Mouse (Mus musculus): ENCODE measurements around the gene Apoc1.
"Not testable (repeated sequence)": the region's sequence is repeated elsewhere in the genome, so short reads cannot be mapped to it uniquely, and the experiment has no call there.

Apoc1 gene

DNA sequence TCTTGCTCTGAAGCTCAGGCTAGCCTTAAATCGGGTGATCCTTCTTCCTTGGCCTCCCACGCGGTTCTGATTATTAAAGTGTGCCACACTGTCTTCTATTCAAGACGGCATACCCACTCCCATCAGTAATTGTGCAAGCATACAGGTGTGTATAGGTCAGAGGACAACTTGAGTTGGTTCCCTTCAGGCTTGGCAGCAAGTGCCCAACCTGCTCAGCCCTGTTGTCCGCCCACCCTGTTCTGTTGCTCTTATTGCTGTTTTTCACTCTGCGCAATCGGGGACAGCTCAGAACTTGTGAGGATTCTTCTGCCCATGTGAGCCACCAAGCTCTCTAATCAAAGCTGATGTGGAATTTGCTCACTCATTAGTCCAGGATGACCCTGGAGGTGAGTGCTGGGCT, 12.8 kb upstream of the Apoc1 start:
- no peak for DNase-seq (ENCODE audit: low spot score in 2 of 2)

DNA sequence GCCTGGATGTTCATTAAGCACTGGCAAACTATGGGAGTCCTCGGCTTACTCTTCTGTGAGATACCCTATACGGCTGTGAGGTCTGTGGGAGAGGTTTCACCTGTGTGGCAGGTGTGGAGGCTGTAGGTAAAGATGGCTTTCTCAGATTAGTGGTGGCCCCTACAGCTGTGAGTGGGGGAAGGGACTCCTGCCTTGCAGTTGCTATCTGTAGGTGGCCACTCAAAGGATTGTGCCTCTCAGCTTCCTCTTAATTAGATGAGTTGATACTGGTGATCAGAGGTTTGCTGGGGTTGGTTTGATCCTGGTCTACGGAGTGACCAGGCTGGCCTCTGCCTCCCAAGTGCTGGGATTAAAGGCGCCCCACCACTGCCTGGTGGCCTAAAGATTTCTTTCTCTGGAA, 12.0 kb upstream of the Apoc1 start:
- no peak for DNase-seq (ENCODE audit: low spot score in 2 of 2)

DNA sequence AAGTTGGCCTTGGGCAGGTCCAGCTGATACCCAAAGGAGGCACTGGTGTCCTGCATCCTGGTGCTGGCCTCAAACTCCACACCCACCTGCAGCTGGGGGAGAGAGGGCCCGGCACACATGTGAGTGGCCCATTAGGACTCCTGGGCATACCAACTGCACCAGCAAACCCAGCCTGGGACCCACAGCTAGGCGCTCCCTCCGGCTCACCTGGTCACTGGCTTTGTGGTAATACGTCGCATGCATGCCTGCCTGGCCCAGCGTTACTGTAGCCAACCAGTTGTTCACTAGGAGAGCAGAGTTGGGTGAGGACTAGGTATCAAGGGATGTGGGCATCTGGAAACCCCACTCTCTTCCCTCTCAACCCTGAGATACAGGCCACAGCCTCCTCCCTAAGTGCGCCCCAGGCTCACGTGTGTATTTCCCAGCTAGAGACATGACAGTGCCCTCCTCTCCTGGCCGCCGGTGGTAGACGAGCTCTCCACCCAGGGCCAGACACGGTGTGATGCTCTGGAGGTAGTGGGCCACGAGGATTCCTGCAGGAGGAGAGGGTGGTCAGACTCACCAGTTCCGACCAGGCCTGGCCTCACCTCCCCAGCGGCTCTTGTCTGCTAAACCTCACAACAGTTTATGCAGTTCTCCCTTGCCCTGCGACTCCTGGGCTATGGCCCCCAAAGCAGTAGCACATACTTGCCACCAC, 10.5 kb upstream of the Apoc1 start:
- no peak for DNase-seq (ENCODE audit: low spot score in 2 of 2)

DNA sequence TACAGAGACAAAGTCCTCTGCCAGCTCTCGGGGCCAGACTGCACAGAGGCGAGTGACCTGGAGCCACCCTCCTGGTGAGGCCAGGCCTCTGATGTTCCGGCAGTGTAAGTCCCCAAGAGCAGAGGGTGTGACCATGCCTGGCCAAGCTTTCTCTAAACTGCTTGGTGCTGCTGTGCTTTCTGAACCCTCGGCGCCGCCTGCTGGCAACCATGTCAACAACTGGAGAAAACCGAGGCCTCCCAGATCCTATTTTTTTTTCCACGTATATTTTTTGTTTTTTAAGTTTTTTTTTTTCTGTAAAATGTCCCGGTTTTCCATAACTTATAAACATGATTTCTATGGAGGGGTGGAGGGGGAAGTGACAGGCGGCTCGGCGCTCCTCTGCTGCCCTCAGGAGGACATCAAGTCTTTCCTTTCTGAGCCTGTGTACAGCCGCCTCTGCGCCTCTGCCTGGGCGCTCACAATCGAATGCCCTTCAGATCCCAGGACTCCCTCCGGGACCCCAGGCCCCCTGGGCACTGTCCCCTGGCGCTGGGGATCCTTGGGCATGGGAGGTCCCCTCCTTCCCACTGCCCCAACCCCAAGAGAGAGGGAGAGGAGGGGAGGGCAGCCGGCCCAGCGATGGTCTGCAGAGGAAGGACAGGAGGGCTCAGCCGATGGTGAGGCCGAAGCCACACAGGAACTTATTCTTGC, 8.8 kb upstream of the Apoc1 start:
- DNase-seq (ENCODE audit: low spot score in 2 of 2), result peak; percentile 48 to 67

DNA sequence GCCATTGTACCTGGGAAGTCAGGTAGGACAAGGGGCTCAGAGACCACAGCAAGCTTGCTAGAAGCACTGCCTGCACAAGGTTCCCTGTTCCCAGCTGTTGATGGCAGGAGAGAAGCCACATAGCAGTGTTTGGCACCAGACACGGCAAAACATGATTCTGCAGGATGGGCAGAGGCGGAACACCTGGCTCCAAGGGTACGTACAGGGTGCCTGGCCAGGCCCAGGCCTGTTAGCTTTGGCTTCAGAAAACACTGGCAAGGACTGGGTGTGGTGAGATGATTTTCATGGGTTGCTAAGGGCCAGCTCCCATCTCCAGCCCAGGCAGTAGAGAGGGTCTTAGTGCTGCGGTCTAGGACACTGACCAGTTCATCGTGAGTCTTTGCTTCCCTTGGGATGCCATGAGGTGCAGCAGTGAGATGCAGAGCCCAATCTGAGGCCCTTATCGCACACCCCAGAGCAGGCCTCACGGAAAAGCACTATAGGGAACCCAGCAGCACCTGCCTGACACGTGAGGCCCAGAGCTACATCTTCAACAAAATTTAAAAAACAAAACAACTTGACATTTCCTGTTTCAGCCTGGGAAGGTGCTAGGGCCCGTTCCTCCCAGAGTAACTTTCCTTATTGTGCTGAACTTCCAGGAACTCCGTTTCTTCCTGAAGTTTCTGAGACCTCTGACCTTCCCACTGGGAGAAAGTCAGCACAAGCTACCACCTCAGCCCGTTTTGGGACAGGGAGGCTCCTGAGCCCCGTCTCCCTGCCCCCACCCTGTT, 8.0 kb upstream of the Apoc1 start:
- no peak for DNase-seq (ENCODE audit: low spot score in 2 of 2)

DNA sequence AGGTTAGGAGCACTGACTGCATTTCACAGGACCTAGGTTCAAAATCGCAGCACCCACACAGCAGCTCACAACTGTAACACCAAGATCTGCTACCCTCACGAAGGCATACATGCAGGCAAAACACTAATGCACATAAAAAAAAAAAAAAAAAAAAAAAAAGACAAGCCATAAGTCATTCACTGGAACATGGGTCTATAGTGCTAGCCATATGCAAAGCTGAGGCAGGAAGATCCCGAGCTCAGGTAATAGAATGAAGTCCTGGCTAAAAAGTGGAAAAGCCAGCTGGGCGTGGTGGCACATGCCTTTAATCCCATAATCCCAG, 7.3 kb upstream of the Apoc1 start:
- no peak for DNase-seq (ENCODE audit: low spot score in 2 of 2)

DNA sequence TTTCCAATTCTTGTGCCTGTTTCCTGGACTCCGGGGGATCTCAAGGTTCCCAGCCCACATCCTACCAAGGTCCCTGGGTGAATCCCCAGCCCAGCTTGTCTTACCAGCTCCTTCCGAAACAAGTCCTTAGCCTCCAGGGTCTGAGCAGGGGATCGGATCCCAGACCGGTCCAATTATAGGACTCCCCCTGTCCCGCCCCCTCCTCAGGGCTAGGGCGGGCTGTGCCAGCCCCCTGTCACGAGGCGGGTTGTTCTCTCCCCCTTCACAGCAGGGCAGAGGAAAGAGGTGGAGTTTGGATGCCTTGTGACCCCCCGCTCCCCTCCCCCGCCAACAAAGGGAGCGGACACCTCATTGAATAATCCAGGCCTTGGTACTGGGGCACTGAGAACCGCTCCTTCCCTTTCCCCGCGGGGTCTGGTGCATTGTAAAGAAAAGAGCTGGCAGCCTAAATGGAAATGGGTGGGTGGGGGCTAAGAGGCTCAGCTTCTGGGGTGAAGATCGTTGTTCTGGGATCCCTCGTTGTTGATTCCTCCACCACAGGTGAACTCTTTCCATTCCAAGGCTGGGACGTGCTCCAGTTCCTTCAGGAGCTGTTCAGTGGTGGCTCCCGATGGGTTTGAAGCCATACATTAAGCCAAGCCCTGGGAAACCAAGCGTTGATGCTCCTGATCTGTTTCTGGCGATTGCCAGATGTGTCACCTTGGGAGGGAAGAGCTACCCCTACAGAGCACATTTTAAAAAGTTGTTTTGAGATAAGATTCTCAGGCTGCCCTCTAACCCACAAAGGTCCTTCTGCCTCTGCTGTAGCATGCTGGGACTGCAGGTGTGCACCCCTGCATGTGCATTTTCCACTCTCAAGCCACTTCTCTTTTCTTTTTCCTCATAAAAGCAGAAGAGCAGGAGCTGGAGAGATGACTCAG, 6.7 kb upstream of the Apoc1 start, which contains the start of gene Apoe:
Gene Apoe (minus strand): TSS at position 282 of the 920 bp plus-strand sequence.
- DNase-seq (ENCODE audit: low spot score in 2 of 2), result peak; percentile 56 to 62

DNA sequence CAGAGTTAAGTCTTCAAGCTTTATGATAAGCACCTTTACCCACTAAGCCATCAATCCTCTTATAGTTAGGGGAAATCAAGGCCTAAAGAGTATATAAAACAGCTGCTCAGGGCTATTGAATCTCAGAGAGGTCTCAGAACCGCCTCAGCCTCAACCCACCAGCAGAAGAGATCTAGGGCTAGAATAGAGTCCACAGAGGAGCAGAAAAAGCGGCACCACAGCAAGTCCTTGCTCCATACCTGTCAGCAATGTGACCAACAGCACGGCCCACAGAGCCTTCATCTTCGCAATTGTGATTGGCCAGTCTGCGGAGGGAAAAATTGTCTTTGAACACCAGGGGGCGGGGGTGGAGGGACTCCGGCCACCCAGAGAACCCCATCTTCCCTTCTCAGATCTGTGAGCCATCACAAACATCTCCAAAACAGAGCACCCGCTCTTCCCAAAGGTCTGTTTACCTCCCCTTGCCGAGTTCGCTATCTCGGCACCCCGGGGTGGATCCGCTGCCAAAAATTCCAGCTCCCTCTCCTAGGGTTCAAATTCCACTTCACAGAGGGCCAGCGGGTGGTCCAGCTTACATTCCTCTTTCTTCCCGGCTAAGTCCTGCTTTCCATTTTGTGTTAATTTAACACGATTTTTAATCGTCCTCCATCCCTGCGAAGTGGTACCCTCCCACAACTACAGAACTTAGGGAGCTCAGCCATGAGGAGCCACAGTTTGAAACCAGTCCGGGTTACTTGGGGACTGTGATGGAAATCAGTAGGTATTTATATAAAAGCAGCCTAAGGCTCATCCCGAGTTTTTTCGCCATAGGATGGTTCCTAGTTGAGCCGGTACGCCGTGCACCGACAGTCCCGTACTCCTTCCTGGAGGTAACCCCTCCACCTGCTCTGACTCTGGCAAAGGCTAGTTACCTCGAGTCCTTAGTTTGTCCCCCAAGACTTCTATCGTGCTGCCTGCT, 5.8 kb upstream of the Apoc1 start:
- DNase-seq (ENCODE audit: low spot score in 2 of 2), result no peak

DNA sequence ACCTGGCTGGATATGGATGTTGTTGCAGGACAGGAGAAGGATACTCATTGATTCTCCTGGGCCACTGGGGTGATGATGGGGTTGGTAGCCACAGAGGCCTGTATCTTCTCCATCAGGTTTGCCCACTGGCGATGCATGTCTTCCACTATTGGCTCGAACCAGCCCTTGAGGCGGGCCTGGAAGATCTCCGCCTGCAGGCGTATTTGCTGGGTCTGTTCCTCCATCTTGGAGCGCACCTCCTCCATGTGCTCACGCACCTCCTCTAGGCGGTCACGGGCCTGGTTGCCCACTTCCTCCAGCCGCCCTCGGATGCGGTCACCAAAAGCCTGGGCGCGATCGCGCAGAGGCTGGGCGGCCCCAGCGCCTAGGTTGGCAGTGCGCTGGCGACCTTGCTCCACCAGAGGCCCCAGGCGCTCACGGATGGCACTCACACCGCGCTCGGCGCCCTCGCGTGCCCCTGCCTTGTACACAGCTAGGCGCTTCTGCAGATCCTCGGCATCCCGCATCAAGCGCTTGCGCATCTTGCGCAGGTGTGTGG, 3.9 kb upstream of the Apoc1 start:
- DNase-seq (ENCODE audit: low spot score in 2 of 2), result no peak

DNA sequence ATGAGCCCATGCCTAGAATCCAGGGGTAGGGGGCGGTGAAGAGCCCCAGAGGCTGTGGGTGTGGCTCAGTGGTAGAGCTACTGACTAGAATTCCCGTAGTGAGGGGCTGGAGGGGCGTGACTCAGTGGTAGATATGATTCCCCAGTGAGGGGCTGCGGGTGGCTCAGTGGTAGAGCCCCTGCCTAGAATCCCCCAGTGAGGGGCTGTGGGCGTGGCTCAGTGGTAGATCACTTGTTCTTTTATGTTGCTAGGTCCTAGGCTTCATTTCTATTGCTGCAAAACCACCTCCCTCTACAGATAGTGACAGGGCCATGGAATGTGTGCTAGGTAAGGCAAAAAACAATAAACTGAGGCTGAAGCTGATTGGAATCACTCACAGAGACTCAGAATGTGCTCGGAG, 3.4 kb upstream of the Apoc1 start:
- no peak for DNase-seq (ENCODE audit: low spot score in 2 of 2)

DNA sequence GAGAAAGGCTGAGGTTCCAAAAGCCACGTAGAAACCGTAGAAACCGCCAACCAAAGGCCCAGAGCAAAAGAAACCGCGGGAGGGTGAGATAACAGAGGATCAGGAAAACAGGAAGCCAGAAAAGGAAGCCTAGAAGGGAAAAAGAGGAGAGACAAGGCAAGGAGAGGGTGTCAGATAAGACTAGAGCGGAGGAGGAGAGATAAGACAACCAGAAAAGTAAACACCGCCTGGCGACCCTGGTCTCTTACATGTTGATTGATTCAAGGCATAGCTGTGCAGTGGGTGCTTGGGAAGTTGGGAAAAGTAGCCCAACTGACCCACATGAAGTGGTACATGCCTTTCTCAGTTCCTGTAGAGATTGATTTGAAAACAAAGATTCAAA, 2.7 kb upstream of the Apoc1 start:
- no peak for DNase-seq (ENCODE audit: low spot score in 2 of 2)

DNA sequence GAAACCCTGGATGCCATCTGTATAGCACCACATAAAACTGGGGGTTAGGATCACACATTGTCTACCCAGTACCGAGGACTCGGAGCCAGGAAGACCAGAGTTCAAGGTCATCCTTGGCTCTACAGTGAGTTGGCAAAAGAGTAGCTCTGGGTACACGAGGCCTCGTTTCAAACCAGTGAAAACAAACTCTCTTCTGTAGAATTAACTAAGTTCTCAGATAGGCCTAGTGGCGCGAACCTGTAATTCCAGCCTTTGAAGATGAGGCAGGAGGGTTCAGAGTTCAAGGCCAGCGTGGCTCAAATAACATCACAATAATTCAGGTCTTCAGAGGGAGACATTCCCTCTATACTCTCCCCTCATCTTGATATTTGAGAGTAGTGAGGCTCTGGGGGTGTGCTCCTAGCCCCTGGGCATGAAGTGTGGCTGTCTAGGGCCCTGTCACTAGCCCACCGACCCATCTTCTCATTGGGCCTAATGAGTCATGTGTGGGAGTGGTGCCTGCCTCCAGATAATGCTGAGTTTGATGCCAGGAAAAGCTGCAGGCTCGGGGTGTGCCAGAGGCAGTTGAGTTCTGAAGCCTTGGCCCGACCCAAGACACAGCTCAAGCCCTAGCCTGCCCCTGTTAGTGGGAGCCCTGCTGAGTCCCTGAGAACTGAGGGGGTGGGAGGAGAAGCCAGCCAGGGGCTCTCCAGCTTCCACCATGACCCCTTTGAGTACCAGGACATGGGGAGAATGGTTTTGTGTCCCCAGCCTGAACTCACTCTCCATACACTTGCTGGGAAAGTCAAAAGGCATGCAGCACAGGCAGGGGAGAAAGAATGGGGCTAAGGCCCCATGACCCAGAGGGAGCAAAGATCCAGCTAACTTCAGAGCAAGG, 2.1 kb upstream of the Apoc1 start:
- DNase-seq (ENCODE audit: low spot score in 2 of 2), result no peak

DNA sequence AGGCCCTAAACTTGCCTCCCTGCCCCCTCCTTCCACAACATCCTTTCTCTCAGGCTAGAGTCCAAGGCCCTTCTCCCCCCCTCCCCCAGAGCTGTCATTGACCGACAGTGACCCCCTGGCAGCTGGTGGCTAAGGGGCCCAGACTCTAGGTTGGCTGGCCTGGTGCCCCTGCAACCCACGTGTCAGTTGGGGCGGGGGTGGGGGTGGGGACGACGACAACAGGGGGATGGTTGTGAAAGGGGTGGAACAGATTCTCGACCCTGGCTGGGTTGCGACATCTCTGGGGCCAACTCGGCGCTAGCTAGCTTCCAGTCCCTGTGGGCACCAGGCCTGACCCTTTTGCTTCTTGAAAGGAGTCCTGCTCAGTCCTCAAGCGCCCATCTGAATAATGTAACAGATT, 961 bp upstream of the Apoc1 start:
- DNase-seq (ENCODE audit: low spot score in 2 of 2), result peak in 1 of 2 experiments; percentile 36

DNA sequence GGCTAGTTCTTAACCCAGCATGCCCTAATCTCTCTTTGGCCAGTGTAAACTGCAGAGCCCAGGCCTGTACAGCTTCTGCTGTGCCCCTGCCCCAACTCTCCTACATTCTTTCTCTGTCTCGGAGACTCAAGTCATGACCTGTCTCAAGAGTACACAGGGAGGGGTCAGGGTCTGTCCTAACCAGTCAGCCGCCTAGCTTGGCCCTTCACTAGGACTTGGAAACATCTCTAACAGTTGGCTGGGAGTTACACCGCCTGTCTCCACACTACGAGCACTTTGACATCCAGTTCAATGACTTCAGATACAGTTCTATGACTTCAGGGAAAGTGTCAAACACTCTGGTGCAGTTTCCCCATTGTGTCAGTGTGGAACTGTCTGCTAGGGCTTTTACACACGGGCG, 1.0 kb downstream of the Apoc1 start:
- DNase-seq (ENCODE audit: low spot score in 2 of 2), result no peak

DNA sequence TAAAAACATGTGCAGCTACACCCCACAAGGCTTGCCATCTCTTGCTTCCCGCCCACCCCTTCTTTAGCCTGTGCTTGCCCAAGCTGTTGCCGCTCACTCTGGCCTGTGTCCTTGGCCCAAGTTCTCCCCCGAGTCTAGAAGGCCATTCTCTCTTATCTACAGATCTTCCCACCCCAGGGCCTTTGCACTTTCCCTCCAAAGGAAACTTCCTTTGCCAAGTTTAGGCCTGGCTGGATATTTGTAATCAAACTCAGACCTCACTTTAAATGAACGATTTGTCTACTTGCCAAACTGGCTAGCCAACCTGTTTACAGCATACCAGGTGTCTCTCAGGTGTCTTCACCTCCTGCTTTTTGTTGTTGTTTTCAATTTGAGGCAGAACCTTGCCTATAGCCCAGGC, 1.6 kb downstream of the Apoc1 start:
- no peak for DNase-seq (ENCODE audit: low spot score in 2 of 2)

DNA sequence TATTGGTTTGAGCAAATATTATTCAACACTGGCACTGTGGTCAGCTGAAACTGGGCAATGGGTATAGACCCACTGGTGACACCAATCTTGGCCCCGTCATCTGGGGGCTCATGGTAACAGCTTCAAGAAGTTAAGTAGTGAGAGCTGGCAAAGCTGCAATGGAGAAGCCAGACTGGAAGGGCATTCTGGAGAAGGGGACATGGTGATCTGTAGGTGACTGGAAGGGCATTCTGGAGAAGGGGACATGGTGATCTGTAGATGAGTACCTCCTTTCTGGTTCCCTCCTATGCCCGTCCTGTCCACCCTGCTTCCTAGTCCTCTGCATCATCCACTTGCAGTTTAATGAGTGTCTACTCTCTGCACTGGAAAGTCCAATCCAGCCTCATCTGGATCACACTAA, 3.8 kb downstream of the Apoc1 start:
- no peak for DNase-seq (ENCODE audit: low spot score in 2 of 2)

DNA sequence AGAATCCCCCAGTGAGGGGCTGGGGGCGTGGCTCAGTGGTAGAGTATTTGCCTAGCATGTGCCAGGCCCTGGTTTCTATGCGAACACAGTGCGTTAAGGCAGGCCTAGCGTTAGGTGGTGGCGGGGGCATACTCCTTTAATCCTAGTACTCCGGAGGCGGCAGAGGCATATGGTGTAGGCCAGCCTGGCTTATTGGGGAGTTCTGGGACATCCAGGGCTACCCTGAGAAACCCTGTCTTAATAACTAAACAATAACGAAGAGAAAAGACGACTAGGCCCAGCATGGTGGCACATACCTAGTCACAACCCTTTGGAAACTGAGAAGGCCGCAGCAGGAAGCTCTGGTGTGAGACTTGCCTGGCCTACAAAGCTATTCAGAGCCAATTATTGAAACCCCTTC, 4.4 kb downstream of the Apoc1 start:
- no peak for DNase-seq (ENCODE audit: low spot score in 2 of 2)

DNA sequence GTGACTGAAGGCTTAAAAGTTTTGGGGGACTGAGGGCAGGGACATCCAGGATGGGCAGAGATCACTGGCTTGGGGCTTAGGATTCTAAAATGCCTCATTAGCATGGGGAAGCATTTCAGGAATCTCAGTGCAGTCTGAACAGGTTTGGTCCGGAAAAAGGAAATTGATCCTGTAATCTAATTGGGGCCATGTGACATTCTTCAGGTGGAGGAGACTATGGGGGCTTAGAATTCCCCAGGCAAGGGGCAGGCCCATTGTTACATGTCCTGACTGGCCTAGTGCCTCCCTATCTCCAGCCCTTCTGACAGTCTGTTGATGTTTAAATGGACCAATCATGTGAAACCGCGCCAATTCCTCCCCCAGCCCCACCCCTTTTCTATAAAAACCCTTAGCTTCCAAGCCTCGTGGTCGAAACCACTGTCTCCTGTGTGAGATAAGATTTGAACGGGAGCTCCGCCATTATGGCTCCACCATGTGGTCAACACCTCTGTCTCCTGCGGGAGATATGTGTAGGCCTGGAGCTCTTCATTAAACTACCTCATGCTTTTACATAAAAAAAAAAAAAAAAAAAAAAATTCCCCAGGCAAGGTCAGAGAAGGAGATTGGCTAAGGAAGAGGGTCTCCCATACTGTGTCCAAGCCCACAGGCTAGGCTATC, 5.4 kb downstream of the Apoc1 start:
- not testable (repeated sequence) for DNase-seq (ENCODE audit: low spot score in 2 of 2)

DNA sequence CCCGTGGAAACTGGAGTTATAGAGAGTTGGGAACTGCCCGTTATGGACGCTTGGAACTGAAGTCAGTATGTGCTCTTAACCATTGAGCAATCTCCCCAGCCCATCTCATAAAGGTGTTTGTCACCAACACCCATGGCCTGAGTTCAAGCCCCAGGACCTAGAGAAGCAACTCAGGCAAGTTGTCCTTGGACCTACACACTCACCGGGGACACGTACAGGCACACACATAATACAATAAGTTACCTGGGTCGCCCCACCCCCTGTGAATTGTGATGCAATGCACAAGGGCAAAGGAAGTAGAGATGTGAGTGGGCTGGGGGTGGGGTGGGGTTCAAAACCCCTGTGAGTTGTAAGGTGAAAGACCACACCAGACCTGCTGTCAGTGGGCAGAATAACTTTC, 5.9 kb downstream of the Apoc1 start:
- DNase-seq (ENCODE audit: low spot score in 2 of 2), result no peak

All from right cerebral cortex, postnatal 36 days (tissue).